Mouse (Mus musculus): ENCODE measurements around the gene Ly6g6d. TPM values are rescaled to one million over a fixed set of nuclear protein-coding genes. Genes with fewer than 3 reads are reported as not detected.

Ly6g6d gene
- polyA plus RNA-seq, 1 experiment from 2014 or later: 1.7 TPM

- Histone ChIP-seq H3K4me3 (no peak overlapping the region), H3K27me3 (no peaks in the 10 kb centered on the region), H3K4me1 (peaks cover 12% of the 10 kb centered on the region), H3K4me2 (replicated peaks) (no peak overlapping the region), H3K36me3 (peaks cover 75% of the 10 kb centered on the region), H3K27ac (replicated peaks) (no peak overlapping the region), H3K9me3 (no peaks in the 10 kb centered on the region), H3K9ac (replicated peaks) (no peak overlapping the region)
- ATAC-seq (ENCODE audit: low FRiP score, low read depth): no peak
- 91% methylated on average over 15 of the region's 15 CpGs for WGBS
Observed at GRCm38 (mm10) chr17:35094475-35095365, 16.9 kb upstream of the Ly6g6d start.

GRCm38 (mm10) chr17:35092403-35093198 is 14.7 kb upstream of the Ly6g6d start:
- Histone ChIP-seq H3K9ac (replicated peaks) (no peak overlapping the region), H3K4me3 (no peak overlapping the region), H3K4me1 (peaks cover 13% of the 10 kb centered on the region), H3K36me3 (peaks cover 54% of the 10 kb centered on the region), H3K4me2 (replicated peaks) (no peak overlapping the region), H3K27me3 (no peaks in the 10 kb centered on the region), H3K9me3 (no peaks in the 10 kb centered on the region), H3K27ac (replicated peaks) (no peak overlapping the region)
- ATAC-seq (ENCODE audit: low FRiP score, low read depth): no peak
- WGBS: 91% methylated on average over 14 of the region's 14 CpGs

GRCm38 (mm10) chr17:35090166-35090932 is 12.5 kb upstream of the Ly6g6d start:
- no peak for ATAC-seq (ENCODE audit: low FRiP score, low read depth)
- Histone ChIP-seq H3K4me1 (peaks cover 13% of the 10 kb centered on the region), H3K27me3 (no peaks in the 10 kb centered on the region), H3K36me3 (peaks cover 33% of the 10 kb centered on the region), H3K9me3 (no peaks in the 10 kb centered on the region), H3K27ac (replicated peaks) (no peak overlapping the region), H3K4me2 (replicated peaks) (peak overlapping the region; percentile 59), H3K4me3 (peak overlapping the region; percentile 68), H3K9ac (replicated peaks) (peak overlapping the region; percentile 82)
- WGBS: 74% methylated on average over 8 of the region's 8 CpGs

GRCm38 (mm10) chr17:35088825-35089644 is 11.2 kb upstream of the Ly6g6d start, which contains the start of gene Abhd16a:
Gene Abhd16a (plus strand): TSS chr17:35089263.
- Histone ChIP-seq H3K27ac (replicated peaks) (peak within 1 kb of the TSS; percentile 97), H3K4me1 (peaks cover 13% of the 10 kb centered on the region), H3K4me3 (peak within 1 kb of the TSS; percentile 68), H3K27me3 (no peaks in the 10 kb centered on the region), H3K36me3 (peaks cover 23% of the 10 kb centered on the region), H3K4me2 (replicated peaks) (peak within 1 kb of the TSS; percentile 59), H3K9ac (replicated peaks) (peak within 1 kb of the TSS; percentile 82), H3K9me3 (no peaks in the 10 kb centered on the region)
- 4% methylated on average over 66 of the region's 67 CpGs for WGBS
- ATAC-seq (ENCODE audit: low FRiP score, low read depth): peak; percentile 98

GRCm38 (mm10) chr17:35088151-35088550 is 10.3 kb upstream of the Ly6g6d start:
- H3K27ac ChIP-seq (replicated peaks): no peak overlapping the region
- no peak overlapping the region for H3K9ac ChIP-seq (replicated peaks)
- H3K27me3 ChIP-seq: no peaks in the 10 kb centered on the region
- peaks cover 13% of the 10 kb centered on the region for H3K4me1 ChIP-seq
- ATAC-seq (ENCODE audit: low FRiP score, low read depth): no peak
- no peaks in the 10 kb centered on the region for H3K9me3 ChIP-seq
- H3K4me2 ChIP-seq (replicated peaks): no peak overlapping the region
- peaks cover 20% of the 10 kb centered on the region for H3K36me3 ChIP-seq
- whole genome bisulfite sequencing: 54% methylated on average over 2 of the region's 2 CpGs
- H3K4me3 ChIP-seq: no peak overlapping the region

- Histone ChIP-seq H3K36me3 (no peaks in the 10 kb centered on the region), H3K27me3 (no peaks in the 10 kb centered on the region), H3K4me3 (no peak within 1 kb of the TSS), H3K4me1 (peaks cover 7% of the 10 kb centered on the region), H3K9ac (replicated peaks) (no peak within 1 kb of the TSS), H3K4me2 (replicated peaks) (no peak within 1 kb of the TSS), H3K9me3 (no peaks in the 10 kb centered on the region), H3K27ac (replicated peaks) (no peak within 1 kb of the TSS)
- ATAC-seq (ENCODE audit: low FRiP score, low read depth): no peak
- WGBS: 87% methylated on average over 7 of the region's 7 CpGs
Observed at GRCm38 (mm10) chr17:35085208-35085865, 7.5 kb upstream of the Ly6g6d start, which contains the start of gene Ly6g6f. Gene Ly6g6f (minus strand): TSS chr17:35085610.

GRCm38 (mm10) chr17:35083929-35084497 is 6.1 kb upstream of the Ly6g6d start:
- Histone ChIP-seq H3K4me2 (replicated peaks) (no peak overlapping the region), H3K27me3 (peaks cover 5% of the 10 kb centered on the region; the same call in 1 of the 2 replicates), H3K4me1 (no peaks in the 10 kb centered on the region), H3K9me3 (no peaks in the 10 kb centered on the region), H3K9ac (replicated peaks) (no peak overlapping the region), H3K27ac (replicated peaks) (no peak overlapping the region), H3K36me3 (no peaks in the 10 kb centered on the region), H3K4me3 (no peak overlapping the region)
- WGBS: 89% methylated on average over 3 of the region's 3 CpGs
- ATAC-seq (ENCODE audit: low FRiP score, low read depth): no peak

- Histone ChIP-seq H3K36me3 (no peaks in the 10 kb centered on the region), H3K4me3 (no peak overlapping the region), H3K27ac (replicated peaks) (no peak overlapping the region), H3K4me2 (replicated peaks) (no peak overlapping the region), H3K4me1 (peaks cover 1% of the 10 kb centered on the region), H3K9ac (replicated peaks) (no peak overlapping the region), H3K27me3 (peaks cover 5% of the 10 kb centered on the region; the same call in 1 of the 2 replicates), H3K9me3 (no peaks in the 10 kb centered on the region)
- WGBS: 86% methylated on average over 16 of the region's 16 CpGs
- ATAC-seq (ENCODE audit: low FRiP score, low read depth): no peak
Observed at GRCm38 (mm10) chr17:35082841-35083576, 5.1 kb upstream of the Ly6g6d start.

GRCm38 (mm10) chr17:35080710-35081109 is 2.8 kb upstream of the Ly6g6d start:
- Histone ChIP-seq H3K4me3 (no peak overlapping the region), H3K36me3 (no peaks in the 10 kb centered on the region), H3K9ac (replicated peaks) (no peak overlapping the region), H3K9me3 (no peaks in the 10 kb centered on the region), H3K27ac (replicated peaks) (no peak overlapping the region), H3K4me1 (peaks cover 18% of the 10 kb centered on the region), H3K27me3 (peaks cover 11% of the 10 kb centered on the region), H3K4me2 (replicated peaks) (no peak overlapping the region)
- no peak for ATAC-seq (ENCODE audit: low FRiP score, low read depth)
- WGBS: 90% methylated on average over 4 of the region's 4 CpGs

GRCm38 (mm10) chr17:35080248-35080647 is 2.4 kb upstream of the Ly6g6d start:
- no peak overlapping the region for H3K4me3 ChIP-seq
- H3K36me3 ChIP-seq: no peaks in the 10 kb centered on the region
- 64% methylated on average over 6 of the region's 6 CpGs for WGBS
- H3K4me1 ChIP-seq: peaks cover 18% of the 10 kb centered on the region
- no peak for ATAC-seq (ENCODE audit: low FRiP score, low read depth)
- no peaks in the 10 kb centered on the region for H3K9me3 ChIP-seq
- no peak overlapping the region for H3K9ac ChIP-seq (replicated peaks)
- H3K4me2 ChIP-seq (replicated peaks): no peak overlapping the region
- H3K27me3 ChIP-seq: peaks cover 11% of the 10 kb centered on the region
- H3K27ac ChIP-seq (replicated peaks): no peak overlapping the region
